Mouse (Mus musculus) MEL (cell line): ENCODE results near the gene Hnrnpul1. TPM values are rescaled to one million over a fixed set of nuclear protein-coding genes. Genes with fewer than 3 reads are reported as not detected.

Experiments
- DNase-seq: peaks from one replicate; pipeline ENCODE4 v3.0.0; 2011; ENCODE audit warnings: low read depth, low spot score
- H3K27ac ChIP-seq: 2 replicates; pipeline ENCODE4 v1.5.1; 2012; ENCODE audit warnings: low read depth, mild to moderate bottlenecking, control low read depth, low read length, moderate library complexity; ENCODE audit not compliant: control insufficient read depth
- H3K27me3 ChIP-seq, 2 experiments: fragments of 150-350 bp in 1 of 2; sonication (generic) in 1 of 2; 2 replicates each; pipeline ENCODE4 v1.6.1; 2012; ENCODE audit warnings: low read length in 2 of 2, mild to moderate bottlenecking in 2 of 2, improper control_type of control experiment in 1 of 2, moderate library complexity in 1 of 2; ENCODE audit not compliant: insufficient read depth in 2 of 2, control insufficient read depth in 1 of 2
- H3K36me3 ChIP-seq, 2 experiments: 2 replicates each; pipeline ENCODE4 v1.6.1; 2012 to 2014; ENCODE audit warnings: low read length in 2 of 2, improper control_type of control experiment in 1 of 2, inconsistent platforms in 1 of 2, mild to moderate bottlenecking in 1 of 2; ENCODE audit not compliant: insufficient read depth in 2 of 2, control insufficient read depth in 1 of 2
- H3K4me1 ChIP-seq, 2 experiments: fragments of 150-350 bp in 1 of 2; sonication (generic) in 1 of 2; 2 replicates each; pipeline ENCODE4 v1.6.1; 2012; ENCODE audit warnings: low read length in 2 of 2, improper control_type of control experiment in 1 of 2, mild to moderate bottlenecking in 1 of 2; ENCODE audit not compliant: insufficient read depth in 2 of 2, control insufficient read depth in 1 of 2
- H3K4me3 ChIP-seq, 2 experiments: fragments of 150-350 bp in 1 of 2; sonication (generic) in 1 of 2; 2 replicates each; pipeline ENCODE4 v1.5.1; 2012; ENCODE audit warnings: low read depth in 2 of 2, low read length in 2 of 2, mild to moderate bottlenecking in 2 of 2, moderate library complexity in 2 of 2, control low read depth in 1 of 2, improper control_type of control experiment in 1 of 2; ENCODE audit not compliant: control insufficient read depth in 1 of 2, insufficient read depth in 1 of 2
- H3K79me2 ChIP-seq: 2 replicates; pipeline ENCODE4 v1.6.1; 2012; ENCODE audit warnings: mild to moderate bottlenecking, low read length, moderate library complexity; ENCODE audit not compliant: control insufficient read depth, poor library complexity, insufficient read depth
- H3K9ac ChIP-seq: 2 replicates; pipeline ENCODE4 v1.6.1; 2012; ENCODE audit warnings: low read depth, mild to moderate bottlenecking, control low read depth, low read length, moderate library complexity; ENCODE audit not compliant: control insufficient read depth, poor library complexity, severe bottlenecking
- H3K9me3 ChIP-seq: fragments of 150-350 bp; sonication (generic); replicated peaks from 2 replicates; pipeline ENCODE4 v1.6.1; 2012; ENCODE audit warnings: mild to moderate bottlenecking, low read length, improper control_type of control experiment, moderate library complexity; ENCODE audit not compliant: insufficient read depth
- CTCF ChIP-seq, 3 experiments: IDR thresholded peaks in 2 of 3; conservative IDR thresholded peaks in 1 of 3; 2 replicates each; pipeline ENCODE4 v1.5.1; 2011 to 2012; ENCODE audit warnings: low read length in 3 of 3, low read depth in 2 of 3, mild to moderate bottlenecking in 2 of 3, improper control_type of control experiment in 1 of 3, inconsistent platforms in 1 of 3, mixed read lengths in 1 of 3, moderate library complexity in 1 of 3; ENCODE audit not compliant: control insufficient read depth in 1 of 3, insufficient read depth in 1 of 3, poor library complexity in 1 of 3, severe bottlenecking in 1 of 3
- GABPA ChIP-seq: IDR thresholded peaks from 2 replicates; pipeline ENCODE4 v1.6.1; 2012; ENCODE audit warnings: low read depth, mild to moderate bottlenecking, inconsistent platforms, low read length, improper control_type of control experiment, moderate library complexity
- JUND ChIP-seq: IDR thresholded peaks from 2 replicates; pipeline ENCODE4 v1.6.1; 2011; ENCODE audit warnings: low read depth, mild to moderate bottlenecking, improper control_type of control experiment, low read length
- MAFK ChIP-seq: IDR thresholded peaks from 2 replicates; pipeline ENCODE4 v1.6.1; 2011; ENCODE audit warnings: low read depth, mild to moderate bottlenecking, low read length, improper control_type of control experiment, borderline replicate concordance
- MXI1 ChIP-seq: IDR thresholded peaks from 2 replicates; pipeline ENCODE4 v1.6.1; 2011; ENCODE audit warnings: mild to moderate bottlenecking, low read depth, low read length, improper control_type of control experiment
- NRF1 ChIP-seq: IDR thresholded peaks from 2 replicates; pipeline ENCODE4 v1.6.1; 2014; ENCODE audit warnings: low read depth, mild to moderate bottlenecking, inconsistent platforms, low read length, improper control_type of control experiment, moderate library complexity; ENCODE audit not compliant: poor library complexity, insufficient read depth, severe bottlenecking
- POLR2A ChIP-seq, 2 experiments: IDR thresholded peaks; 2 replicates each; pipeline ENCODE4 v1.6.1; 2011 to 2012; ENCODE audit warnings: low read length in 2 of 2, mild to moderate bottlenecking in 2 of 2, control low read depth in 1 of 2, improper control_type of control experiment in 1 of 2, low read depth in 1 of 2, moderate library complexity in 1 of 2; ENCODE audit not compliant: control insufficient read depth in 1 of 2, insufficient read depth in 1 of 2, poor library complexity in 1 of 2
- POLR2AphosphoS2 ChIP-seq: IDR thresholded peaks from 2 replicates; pipeline ENCODE4 v1.6.1; 2011; ENCODE audit warnings: low read length, improper control_type of control experiment
- RAD21 ChIP-seq: IDR thresholded peaks from 2 replicates; pipeline ENCODE4 v1.6.1; 2011; ENCODE audit warnings: mild to moderate bottlenecking, low read depth, low read length, improper control_type of control experiment
- SMC3 ChIP-seq: IDR thresholded peaks from 2 replicates; pipeline ENCODE4 v1.6.1; 2011; ENCODE audit warnings: low read depth, low read length, improper control_type of control experiment
- ZC3H11A ChIP-seq: IDR thresholded peaks from 2 replicates; pipeline ENCODE4 v1.6.1; 2012; ENCODE audit warnings: low read depth, mild to moderate bottlenecking, inconsistent platforms, low read length, improper control_type of control experiment
- ZMIZ1 ChIP-seq: IDR thresholded peaks from 2 replicates; pipeline ENCODE4 v1.6.1; 2012; ENCODE audit warnings: low read depth, mild to moderate bottlenecking, inconsistent platforms, low read length, improper control_type of control experiment, moderate library complexity
- ZNF384 ChIP-seq: IDR thresholded peaks from 2 replicates; pipeline ENCODE4 v1.6.1; 2012; ENCODE audit warnings: low read depth, mild to moderate bottlenecking, inconsistent platforms, low read length, improper control_type of control experiment
- polyA plus RNA-seq, 2 experiments: library from polyadenylated mRNA; stranded (reverse) in 1 of 2; unstranded in 1 of 2; fragments of >175 nt in 1 of 2; fragments of >200 nt in 1 of 2; gene quantifications; 2 replicates each; pipeline versions ENCODE4 v1.2.1 to v1.2.4; 2012; ENCODE audit warnings: low replicate concordance in 2 of 2, low read depth in 1 of 2; ENCODE audit not compliant: insufficient read length in 2 of 2, insufficient read depth in 1 of 2, missing spikeins in 1 of 2
- total RNA-seq: library from RNA; depleted of rRNA; stranded (reverse); fragments of 300-350 nt; gene quantifications from 2 replicates; pipeline ENCODE4 v1.2.3, GENCODE M21; 2012

Gene Hnrnpul1
- total and polyA plus RNA-seq, 3 experiments = 56.1 to 215 (median 181) TPM

DNA sequence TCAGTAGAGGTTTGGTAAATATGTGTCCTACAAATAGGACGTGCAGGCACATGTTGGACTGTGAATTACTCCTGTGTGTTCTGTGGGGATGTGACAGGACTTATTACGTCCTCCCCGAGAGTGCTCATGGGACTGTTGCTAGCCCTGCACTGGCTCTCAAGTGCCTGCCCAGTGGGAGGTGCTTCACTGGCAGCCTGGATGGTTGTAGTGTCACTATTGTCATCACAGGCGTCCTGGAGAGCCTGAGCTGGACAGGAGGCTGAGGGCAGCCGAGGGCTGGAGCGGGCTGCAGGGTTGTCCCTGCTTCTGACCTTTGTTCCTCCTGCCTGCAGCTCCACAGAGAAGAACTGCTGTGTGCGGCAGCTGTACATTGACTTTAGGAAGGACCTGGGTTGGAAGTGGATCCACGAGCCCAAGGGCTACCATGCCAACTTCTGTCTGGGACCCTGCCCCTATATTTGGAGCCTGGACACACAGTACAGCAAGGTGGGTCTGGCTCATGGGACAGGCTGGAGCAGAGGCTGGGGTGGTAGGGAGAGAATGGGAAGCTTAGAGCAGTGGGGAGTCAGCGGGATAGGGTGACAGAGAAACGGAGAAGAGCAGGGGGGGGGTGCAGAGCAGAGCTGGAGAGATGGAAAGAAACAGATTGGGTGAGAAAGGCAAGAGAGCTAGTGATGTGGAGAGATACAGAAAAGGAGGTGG, 50.6 kb downstream of the Hnrnpul1 start:
- Histone ChIP-seq H3K9me3 (no peaks in the 10 kb centered on the region), H3K36me3 (peaks cover 17 to 24% of the 10 kb centered on the region in 2 experiments), H3K4me1 (peaks cover 0 to 2% of the 10 kb centered on the region in 2 experiments; a peak in 1 of 4 replicates), H3K4me3 (no peak overlapping the region), H3K9ac (no peak overlapping the region), H3K79me2 (peaks cover 11% of the 10 kb centered on the region; the same call in 1 of the 2 replicates), H3K27me3 (no peaks in the 10 kb centered on the region), H3K27ac (no peak overlapping the region)
- DNase-seq = no peak
- TF ChIP-seq POLR2AphosphoS2 (0 out of 2 replicates have a peak, but pooled peaks have one; percentile 59), ZMIZ1 (no peak), GABPA (no peak)

- H3K79me2 ChIP-seq = peaks cover 13% of the 10 kb centered on the region
- H3K9ac ChIP-seq = no peak overlapping the region
- H3K4me1 ChIP-seq = peaks cover 0 to 2% of the 10 kb centered on the region in 2 experiments; a peak in 1 of 4 replicates
- peak; percentile 65 for DNase-seq
- peaks cover 17 to 28% of the 10 kb centered on the region in 2 experiments for H3K36me3 ChIP-seq
- no peak overlapping the region for H3K4me3 ChIP-seq
- H3K27ac ChIP-seq = no peak overlapping the region
- H3K27me3 ChIP-seq = no peaks in the 10 kb centered on the region
- H3K9me3 ChIP-seq = no peaks in the 10 kb centered on the region
- TF ChIP-seq ZC3H11A = no peak
- 0 out of 4 replicates have a peak, but pooled peaks of 1 of the 2 experiments have one; percentile 3 for TF ChIP-seq POLR2A (IDR thresholded peaks at IDR 0.05; ENCODE audit: control insufficient read depth in 1 of 2, insufficient read depth in 1 of 2, low read depth in 1 of 2, low read length in 2 of 2, poor library complexity in 1 of 2)
- no peak for TF ChIP-seq MXI1
- TF ChIP-seq JUND = no peak
- peak; percentile 15 for TF ChIP-seq RAD21
- TF ChIP-seq SMC3 = 0 out of 2 replicates have a peak, but pooled peaks have one; percentile 19
- TF ChIP-seq CTCF (IDR thresholded peaks at IDR 0.05 in 2 of 3, conservative IDR thresholded peaks at IDR 0.05 in 1 of 3; ENCODE audit: control insufficient read depth in 1 of 3, insufficient read depth in 1 of 3, low read depth in 2 of 3, low read length in 3 of 3, poor library complexity in 1 of 3, severe bottlenecking in 1 of 3) = peak; percentile 30 to 46 (median 40); a peak in 5 of 6 replicates
- TF ChIP-seq NRF1 = no peak
- TF ChIP-seq ZNF384 = no peak
- no peak for TF ChIP-seq GABPA
- no peak for TF ChIP-seq ZMIZ1
- TF ChIP-seq MAFK = no peak
Measured at GRCm38 (mm10) chr7:25702350-25702749, 52.2 kb downstream of the Hnrnpul1 start.

GRCm38 (mm10) chr7:25700732-25701131, 53.8 kb downstream of the Hnrnpul1 start:
- H3K9ac ChIP-seq = no peak overlapping the region
- no peak for DNase-seq
- no peaks in the 10 kb centered on the region for H3K27me3 ChIP-seq
- no peak overlapping the region for H3K4me3 ChIP-seq
- no peak for TF ChIP-seq NRF1
- peak; percentile 45 to 65 (median 48) for TF ChIP-seq CTCF (IDR thresholded peaks at IDR 0.05 in 2 of 3, conservative IDR thresholded peaks at IDR 0.05 in 1 of 3; ENCODE audit: control insufficient read depth in 1 of 3, insufficient read depth in 1 of 3, low read depth in 2 of 3, low read length in 3 of 3, poor library complexity in 1 of 3, severe bottlenecking in 1 of 3)
- TF ChIP-seq, all 39 proteins: peak for 1
- H3K27ac ChIP-seq = no peak overlapping the region
- H3K4me1 ChIP-seq = peaks cover 0 to 2% of the 10 kb centered on the region in 2 experiments; a peak in 1 of 4 replicates
- peaks cover 16% of the 10 kb centered on the region for H3K79me2 ChIP-seq
- peaks cover 17 to 33% of the 10 kb centered on the region in 2 experiments for H3K36me3 ChIP-seq
- H3K9me3 ChIP-seq = no peaks in the 10 kb centered on the region
